Mouse (Mus musculus) kidney, embryonic 16.5 days (tissue): ENCODE measurements around the gene Chchd1. TPM values are rescaled to one million over a fixed set of nuclear protein-coding genes. Genes with fewer than 3 reads are reported as not detected.

ENCODE experiments used
- ATAC-seq: fragments of 200-750 bp; cut with Nextera tagmentation; 2 replicates; pipeline ENCODE4 v1.8.0; 2017; ENCODE audit warnings: moderate TSS enrichment; ENCODE audit not compliant: low FRiP score, low TSS enrichment
- H3K27ac ChIP-seq: fragments of 300-500 bp; sonication (generic); 2 replicates; pipeline ENCODE4 v1.5.1; 2014; ENCODE audit warnings: low read length
- H3K27me3 ChIP-seq: fragments of 300-500 bp; sonication (generic); 2 replicates; pipeline ENCODE4 v1.6.1; 2014; ENCODE audit warnings: low read length, control low read depth, mixed read lengths; ENCODE audit not compliant: insufficient read depth
- H3K36me3 ChIP-seq: fragments of 300-500 bp; sonication (generic); 2 replicates; pipeline ENCODE4 v1.6.1; 2014; ENCODE audit warnings: low read length, control low read depth, mixed read lengths; ENCODE audit not compliant: insufficient read depth
- H3K4me1 ChIP-seq: fragments of 300-500 bp; sonication (generic); 2 replicates; pipeline ENCODE4 v1.6.1; 2014; ENCODE audit warnings: low read length, control low read depth, mixed read lengths; ENCODE audit not compliant: insufficient read depth
- H3K4me2 ChIP-seq: fragments of 300-500 bp; sonication (generic); replicated peaks from 2 replicates; pipeline ENCODE4 v1.6.1; 2014; ENCODE audit warnings: low read depth, low read length
- H3K4me3 ChIP-seq: fragments of 300-500 bp; sonication (generic); 2 replicates; pipeline ENCODE4 v1.5.1; 2014; ENCODE audit warnings: mild to moderate bottlenecking, low read length
- H3K9ac ChIP-seq: fragments of 300-500 bp; sonication (generic); replicated peaks from 2 replicates; pipeline ENCODE4 v1.6.1; 2014; ENCODE audit warnings: low read length
- H3K9me3 ChIP-seq: fragments of 300-500 bp; sonication (generic); 2 replicates; pipeline ENCODE4 v1.6.1; 2016; ENCODE audit warnings: low read length, control low read depth
- WGBS: fragments of 180-500 bp; shearing (Covaris S2); extraction: QIAGEN DNeasy Blood & Tissue Kit; methylation state at CpG from one replicate; pipeline ENCODE4 v1.1.7; 2014; 5-methylcytosine and 5-hydroxymethylcytosine counted together
- polyA plus RNA-seq: library from polyadenylated mRNA; unstranded; fragments of >200 nt; fragmentation: Nextera tagmentation; extraction: Ambion mirVana; gene quantifications from 2 replicates; pipeline ENCODE4 v1.2.1, GENCODE M21; 2015

Gene Chchd1
- polyA plus RNA-seq, 1 experiment from 2014 or later: 161 TPM

- Histone ChIP-seq H3K36me3 (peaks cover 96% of the 10 kb centered on the region), H3K9ac (no peak overlapping the region), H3K9me3 (no peaks in the 10 kb centered on the region), H3K4me2 (no peak overlapping the region), H3K4me1 (no peaks in the 10 kb centered on the region), H3K27me3 (no peaks in the 10 kb centered on the region), H3K27ac (no peak overlapping the region), H3K4me3 (no peak overlapping the region)
- ATAC-seq: no peak
- WGBS: 96% methylated on average over 2 of the region's 2 CpGs
These were observed 21.1 kb upstream of the Chchd1 start for GRCm38 (mm10) chr14:20681742-20682141.

DNA sequence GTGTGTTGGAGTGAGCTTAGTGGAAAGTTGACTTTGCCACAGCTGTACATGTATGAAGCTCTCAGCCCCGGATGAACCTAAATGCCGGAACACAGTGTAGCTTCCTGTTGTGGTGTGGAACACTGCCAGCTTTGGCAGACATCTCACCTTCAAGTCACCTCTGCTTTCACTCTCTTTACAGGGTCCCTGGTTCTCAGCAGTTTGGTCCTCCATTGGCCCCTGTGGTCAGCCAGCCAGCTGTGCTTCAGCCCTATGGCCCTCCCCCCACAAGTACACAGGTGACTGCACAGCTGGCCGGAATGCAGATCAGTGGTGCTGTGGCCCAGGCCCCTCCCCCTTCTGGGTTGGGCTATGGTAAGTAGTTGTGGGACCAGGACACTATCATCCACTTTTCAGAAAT is 20.3 kb upstream of the Chchd1 start:
- WGBS: 48% methylated on average over 3 of the region's 3 CpGs

DNA sequence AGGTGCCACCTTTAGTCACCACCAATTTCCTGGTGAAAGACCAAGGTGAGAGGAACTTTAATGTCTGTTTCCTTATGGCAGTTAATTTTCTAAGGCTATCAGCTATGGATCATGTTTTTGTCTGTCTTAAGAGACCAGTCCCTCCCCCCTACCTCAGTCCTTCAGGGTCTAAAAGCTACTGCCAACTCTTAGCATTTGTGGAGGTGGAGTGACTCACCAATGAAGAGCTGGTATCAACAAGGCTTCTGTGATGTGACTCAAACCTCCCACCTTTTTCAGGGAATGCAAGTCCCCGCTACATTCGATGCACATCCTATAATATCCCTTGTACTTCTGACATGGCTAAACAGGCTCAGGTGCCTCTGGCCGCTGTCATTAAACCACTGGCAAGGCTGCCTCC is 16.2 kb upstream of the Chchd1 start:
- WGBS: 96% methylated on average over 3 of the region's 3 CpGs
- Histone ChIP-seq H3K4me2 (no peak overlapping the region), H3K9ac (no peak overlapping the region), H3K27ac (no peak overlapping the region), H3K9me3 (no peaks in the 10 kb centered on the region), H3K4me3 (no peak overlapping the region), H3K36me3 (peaks cover 94% of the 10 kb centered on the region), H3K27me3 (no peaks in the 10 kb centered on the region), H3K4me1 (no peaks in the 10 kb centered on the region)
- ATAC-seq: no peak

More for the DNA sequence above, 20.3 kb upstream of the Chchd1 start:
- Histone ChIP-seq H3K27me3 (no peaks in the 10 kb centered on the region), H3K4me2 (no peak overlapping the region), H3K36me3 (peaks cover 96% of the 10 kb centered on the region), H3K27ac (no peak overlapping the region), H3K4me3 (no peak overlapping the region), H3K9me3 (no peaks in the 10 kb centered on the region), H3K9ac (no peak overlapping the region), H3K4me1 (no peaks in the 10 kb centered on the region)
- no peak; the same call in 1 of the 2 replicates for ATAC-seq

DNA sequence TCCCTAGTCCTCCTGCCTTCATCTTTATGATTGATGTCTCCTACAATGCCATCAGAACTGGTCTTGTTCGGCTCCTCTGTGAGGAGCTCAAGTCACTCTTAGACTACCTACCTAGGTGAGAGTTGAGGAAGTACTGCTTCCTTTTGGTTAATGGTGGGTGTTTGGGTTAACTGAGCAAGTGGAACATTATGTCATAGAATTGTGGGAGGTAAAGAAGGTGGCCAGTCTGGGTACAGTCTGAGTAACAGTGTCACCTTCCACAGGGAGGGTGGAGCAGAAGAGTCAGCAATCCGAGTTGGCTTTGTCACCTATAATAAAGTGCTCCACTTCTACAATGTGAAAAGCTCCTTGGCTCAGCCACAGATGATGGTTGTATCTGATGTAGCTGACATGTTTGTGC is 13.8 kb upstream of the Chchd1 start:
- ATAC-seq: no peak
- Histone ChIP-seq H3K4me3 (no peak overlapping the region), H3K4me1 (peaks cover 3% of the 10 kb centered on the region; the same call in 1 of the 2 replicates), H3K4me2 (no peak overlapping the region), H3K9me3 (no peaks in the 10 kb centered on the region), H3K27me3 (no peaks in the 10 kb centered on the region), H3K9ac (no peak overlapping the region), H3K27ac (no peak overlapping the region), H3K36me3 (peaks cover 94% of the 10 kb centered on the region)
- 91% methylated on average over 2 of the region's 2 CpGs for WGBS

DNA sequence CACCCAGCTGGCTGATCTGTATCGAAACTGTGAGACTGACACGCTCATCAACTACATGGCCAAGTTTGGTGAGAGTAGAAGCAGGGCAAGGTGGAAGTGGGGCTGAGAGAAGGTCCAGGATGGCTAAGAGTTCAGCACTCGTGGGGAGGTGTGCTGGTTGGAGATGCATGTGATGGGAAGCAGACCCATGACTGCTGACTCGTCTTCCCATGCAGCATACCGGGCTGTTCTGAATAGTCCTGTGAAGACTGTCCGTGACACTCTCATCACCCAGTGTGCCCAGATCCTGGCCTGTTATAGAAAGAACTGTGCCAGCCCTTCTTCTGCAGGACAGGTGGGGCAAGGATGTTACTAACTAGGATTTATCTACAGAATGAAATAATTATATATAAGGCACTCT is 11.0 kb upstream of the Chchd1 start:
- Histone ChIP-seq H3K9me3 (no peaks in the 10 kb centered on the region), H3K27me3 (no peaks in the 10 kb centered on the region), H3K4me3 (no peak overlapping the region), H3K27ac (no peak overlapping the region), H3K9ac (no peak overlapping the region), H3K4me2 (no peak overlapping the region), H3K36me3 (peaks cover 72% of the 10 kb centered on the region), H3K4me1 (peaks cover 20% of the 10 kb centered on the region)
- ATAC-seq: no peak
- 91% methylated on average over 6 of the region's 6 CpGs for WGBS

DNA sequence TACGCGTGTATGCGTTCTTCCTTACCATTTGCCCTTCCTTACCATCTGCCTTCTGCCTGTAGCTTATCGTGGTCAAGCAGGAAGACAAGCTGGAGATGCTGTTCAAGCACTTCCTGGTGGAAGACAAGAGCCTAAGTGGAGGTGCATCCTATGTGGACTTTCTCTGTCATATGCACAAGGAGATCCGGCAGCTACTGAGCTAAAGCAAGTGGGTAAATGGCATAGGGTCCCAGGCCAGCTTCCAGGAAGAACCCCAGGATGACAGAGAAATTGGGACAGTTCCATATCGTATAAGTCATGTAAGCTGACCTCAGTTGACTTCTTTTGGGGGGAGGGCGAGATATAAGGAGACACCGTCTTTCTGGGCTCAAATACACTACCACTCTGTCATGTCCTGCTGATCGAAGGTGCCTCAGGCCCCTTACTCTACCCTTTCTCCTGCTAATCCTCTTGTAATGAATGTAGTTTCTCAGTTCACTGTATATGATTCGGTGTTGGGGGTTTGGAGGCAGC is 9.2 kb upstream of the Chchd1 start:
- Histone ChIP-seq H3K27ac (no peak overlapping the region), H3K27me3 (no peaks in the 10 kb centered on the region), H3K4me1 (peaks cover 37% of the 10 kb centered on the region), H3K36me3 (peaks cover 54% of the 10 kb centered on the region), H3K9ac (no peak overlapping the region), H3K9me3 (no peaks in the 10 kb centered on the region), H3K4me2 (no peak overlapping the region), H3K4me3 (no peak overlapping the region)
- WGBS: 88% methylated on average over 10 of the region's 10 CpGs
- ATAC-seq: no peak

DNA sequence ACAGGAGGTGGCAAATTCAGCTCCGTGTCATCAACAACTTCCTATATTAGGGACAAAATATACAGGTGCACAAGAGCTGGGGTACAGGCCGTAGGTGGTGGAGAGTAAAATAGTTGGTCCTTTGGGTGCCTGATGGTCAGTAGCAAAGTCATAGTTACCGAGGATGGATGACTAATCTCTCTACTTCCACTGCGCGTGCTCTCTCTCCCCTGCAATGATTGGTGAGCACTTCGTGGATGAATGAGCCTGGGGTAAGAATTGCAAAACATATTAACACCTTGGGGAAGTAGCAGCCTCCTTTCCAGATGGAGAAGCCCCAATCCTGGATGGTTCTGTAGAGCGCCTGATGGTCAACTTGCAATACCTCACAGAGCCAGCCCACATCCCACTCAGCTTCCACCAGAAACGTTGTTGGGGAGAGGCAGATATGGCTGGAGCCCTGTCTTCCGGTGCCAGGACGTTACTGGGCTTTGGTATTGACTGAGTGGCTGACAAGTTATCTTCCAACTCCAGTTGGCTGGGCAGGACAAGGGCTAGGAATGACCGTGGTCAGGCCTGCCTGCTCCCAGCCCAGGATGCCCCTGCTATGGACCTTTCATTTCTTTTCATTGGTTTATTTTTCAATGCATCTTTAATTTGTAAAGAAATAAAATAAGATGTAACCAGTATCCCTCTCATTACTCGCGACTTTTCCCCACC is 8.5 kb upstream of the Chchd1 start:
- Histone ChIP-seq H3K9me3 (no peaks in the 10 kb centered on the region), H3K4me1 (peaks cover 44% of the 10 kb centered on the region), H3K4me2 (peak overlapping the region; percentile 72), H3K36me3 (peaks cover 47% of the 10 kb centered on the region), H3K4me3 (peak overlapping the region; percentile 86), H3K27ac (peak overlapping the region; percentile 99), H3K27me3 (no peaks in the 10 kb centered on the region), H3K9ac (peak overlapping the region; percentile 93)
- WGBS: 43% methylated on average over 13 of the region's 13 CpGs
- ATAC-seq: peak; percentile 29

DNA sequence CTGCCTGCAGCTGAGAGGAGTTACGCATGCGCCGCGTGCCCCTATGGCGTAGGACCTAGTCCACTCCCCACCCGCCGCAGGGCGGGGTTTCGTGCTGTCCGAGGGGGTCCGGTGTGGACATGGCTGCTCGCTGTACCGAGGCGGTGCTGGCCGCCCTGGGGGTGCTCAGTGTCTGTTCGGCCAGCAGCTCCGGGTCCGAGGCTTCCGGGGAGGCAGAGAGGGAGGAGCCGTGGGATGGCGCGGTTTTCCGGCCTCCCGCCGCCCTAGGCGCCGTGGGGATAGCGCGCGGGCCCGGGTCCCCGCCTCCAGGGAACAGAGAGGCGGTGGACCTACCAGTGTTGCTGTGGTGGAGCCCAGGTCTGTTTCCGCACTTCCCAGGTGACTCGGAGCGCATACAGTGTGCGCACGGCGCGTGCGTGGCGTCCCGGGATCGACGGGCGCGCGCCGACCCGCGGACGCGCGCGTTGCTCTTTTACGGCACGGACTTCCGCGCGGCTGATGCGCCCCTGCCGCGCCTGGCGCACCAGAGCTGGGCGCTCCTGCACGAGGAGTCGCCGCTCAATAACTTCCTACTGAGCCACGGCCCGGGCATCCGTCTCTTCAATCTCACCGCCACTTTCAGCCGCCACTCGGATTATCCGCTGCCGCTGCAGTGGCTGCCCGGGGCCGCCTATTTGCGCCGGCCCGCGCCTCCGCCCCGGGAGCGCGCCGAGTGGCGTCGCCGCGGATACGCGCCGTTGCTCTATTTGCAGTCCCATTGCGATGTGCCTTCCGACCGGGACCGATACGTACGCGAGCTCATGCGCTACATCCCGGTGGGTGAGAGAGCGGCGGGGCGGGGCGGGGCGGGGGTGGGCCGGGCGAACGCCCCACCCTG is 7.7 kb upstream of the Chchd1 start, which contains the start of gene Fut11:
Gene Fut11, plus strand, starts transcription at position 85 of the 877 bp plus-strand sequence.
- Histone ChIP-seq H3K27me3 (no peaks in the 10 kb centered on the region), H3K4me2 (peak within 1 kb of the TSS; percentile 72), H3K27ac (peak within 1 kb of the TSS; percentile 99), H3K4me3 (peak within 1 kb of the TSS; percentile 86), H3K9ac (peak within 1 kb of the TSS; percentile 93), H3K4me1 (peaks cover 47% of the 10 kb centered on the region), H3K36me3 (peaks cover 39% of the 10 kb centered on the region), H3K9me3 (no peaks in the 10 kb centered on the region)
- ATAC-seq: peak; percentile 95
- under 1% methylated on average over 111 of the region's 111 CpGs for WGBS

- peak overlapping the region; percentile 86 for H3K4me3 ChIP-seq
- peak overlapping the region; percentile 93 for H3K9ac ChIP-seq
- no peak for ATAC-seq
- no peaks in the 10 kb centered on the region for H3K9me3 ChIP-seq
- peaks cover 34% of the 10 kb centered on the region for H3K36me3 ChIP-seq
- WGBS: 9% methylated on average over 27 of the region's 27 CpGs
- no peaks in the 10 kb centered on the region for H3K27me3 ChIP-seq
- H3K27ac ChIP-seq: peak overlapping the region; percentile 99
- H3K4me2 ChIP-seq: peak overlapping the region; percentile 72
- peaks cover 47% of the 10 kb centered on the region for H3K4me1 ChIP-seq
These were observed 6.9 kb upstream of the Chchd1 start for GRCm38 (mm10) chr14:20695761-20696520.
